Mouse (Mus musculus) neutrophil, adult 5-6 weeks (primary cell): ENCODE data around the gene Fpgs. TPM values are rescaled to one million over a fixed set of nuclear protein-coding genes. Genes with fewer than 3 reads are reported as not detected.

Experiments
- ATAC-seq: fragments of 151-379, 151-347 bp; 2 replicates; pipeline ENCODE4 v1.8.0; 2017; ENCODE audit warnings: mild to moderate bottlenecking, moderate TSS enrichment; ENCODE audit not compliant: insufficient number of reproducible peaks, poor library complexity, low FRiP score, severe bottlenecking; ENCODE audit errors: extremely low read depth
- total RNA-seq: library from RNA; stranded (forward); fragments of 200-1000 nt; gene quantifications from 2 replicates; pipeline ENCODE4 v1.2.3, GENCODE M21; 2017

Gene Fpgs
- 9.0 and 10.1 TPM in 2 replicates for total RNA-seq

DNA sequence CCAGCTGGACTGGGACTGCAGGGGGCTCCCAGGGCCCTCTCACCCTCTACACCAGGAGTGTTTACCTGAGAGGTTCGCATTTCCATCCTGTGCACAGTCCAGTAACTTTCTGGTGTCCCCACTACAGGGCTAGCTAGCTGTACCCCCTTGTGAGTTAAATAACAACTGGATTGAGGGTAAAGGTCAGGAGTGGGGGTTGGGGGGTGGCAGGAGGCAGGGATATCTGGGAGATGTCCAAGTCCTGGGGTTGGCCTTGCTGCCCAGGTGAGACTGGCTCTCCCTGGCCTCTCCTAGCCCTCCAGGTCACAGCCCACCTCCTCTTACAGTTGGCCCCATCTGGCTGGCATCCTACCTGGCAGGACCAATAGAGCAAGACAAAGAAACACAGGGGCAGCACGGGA is at the start of gene Fpgs:
TSS of gene Fpgs (minus strand) at position 125 of the 401 bp plus-strand sequence.
- ATAC-seq, result no peak

GRCm38 (mm10) chr2:32752181-32752580 is 48.2 kb upstream of the Fpgs start:
- no peak for ATAC-seq

DNA sequence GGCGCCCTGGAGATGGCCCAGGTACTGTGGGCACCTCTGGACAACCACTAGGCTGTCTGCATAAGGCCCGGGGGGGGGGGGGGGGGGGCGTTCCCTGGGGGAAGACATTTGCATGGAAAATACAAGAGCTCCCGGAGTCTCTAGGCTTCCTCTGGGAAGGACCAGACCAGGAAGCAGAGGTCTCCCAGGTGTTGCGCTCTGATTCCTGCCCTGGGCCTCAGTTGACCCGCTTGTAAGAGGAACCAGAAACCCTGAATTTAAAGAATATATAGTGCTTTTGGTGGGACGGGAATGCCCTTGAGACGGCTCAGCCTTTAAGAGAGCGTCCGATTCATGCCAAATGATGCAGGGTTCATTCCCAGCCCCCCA is 47.7 kb upstream of the Fpgs start:
- ATAC-seq, result no peak

DNA sequence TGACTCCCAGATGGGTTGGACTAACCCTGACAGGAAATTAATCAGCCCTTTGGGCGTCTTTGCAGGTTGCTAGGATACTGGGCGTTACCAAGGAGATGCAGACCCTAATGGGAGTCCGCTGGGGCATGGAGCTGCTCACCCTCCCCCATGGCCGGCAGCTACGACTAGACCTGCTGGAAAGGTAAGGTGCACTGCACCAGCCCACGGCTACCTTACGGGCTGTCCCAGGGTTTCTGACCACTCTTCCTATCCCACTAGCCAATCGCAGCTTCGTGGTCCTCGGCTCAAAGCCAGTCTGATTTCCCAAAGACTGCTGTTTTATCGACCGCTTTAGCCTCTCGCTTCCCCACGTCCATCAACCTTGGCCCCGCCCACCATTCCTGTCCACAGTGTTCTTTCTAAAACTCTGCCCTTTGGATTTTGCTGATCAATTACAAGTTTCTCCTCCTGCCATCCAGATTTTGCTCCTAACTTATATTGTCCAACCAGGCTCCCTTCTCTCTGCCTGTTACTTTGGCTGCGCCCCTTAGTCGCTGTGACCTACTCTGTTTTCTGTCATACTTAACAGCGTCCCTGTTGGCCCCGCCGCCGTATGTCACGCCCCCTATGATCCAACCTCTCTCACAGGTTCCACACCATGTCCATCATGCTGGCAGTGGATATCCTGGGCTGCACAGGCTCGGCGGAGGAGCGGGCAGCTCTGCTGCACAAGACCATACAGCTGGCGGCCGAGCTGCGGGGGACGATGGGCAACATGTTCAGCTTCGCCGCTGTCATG is 47.1 kb upstream of the Fpgs start:
- ATAC-seq, result no peak

- no peak for ATAC-seq
Measured at GRCm38 (mm10) chr2:32750199-32750598, 46.3 kb upstream of the Fpgs start.

DNA sequence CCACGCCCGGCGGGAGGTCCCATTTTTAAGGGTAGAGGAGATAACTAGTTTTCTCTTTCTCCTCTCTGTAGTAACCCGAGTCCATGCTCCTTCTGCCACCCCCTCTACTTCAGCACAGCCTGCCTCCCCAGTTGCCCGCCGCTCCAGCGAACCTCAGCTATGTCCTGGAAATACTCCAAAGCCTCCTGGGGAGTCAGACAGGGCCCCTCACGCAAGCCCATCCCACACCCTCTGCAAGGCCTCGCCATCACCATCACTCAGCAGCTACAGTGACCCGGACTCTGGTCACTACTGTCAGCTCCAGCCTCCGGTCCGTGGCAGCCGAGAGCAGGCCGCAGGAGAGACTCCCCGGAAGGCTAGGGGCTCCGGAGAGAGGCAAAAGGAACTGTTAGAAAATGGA is 45.1 kb upstream of the Fpgs start:
- no peak for ATAC-seq

- no peak for ATAC-seq
Measured at GRCm38 (mm10) chr2:32744272-32744982, 40.5 kb upstream of the Fpgs start.

- no peak for ATAC-seq
Measured at GRCm38 (mm10) chr2:32742173-32742531, 38.2 kb upstream of the Fpgs start.

DNA sequence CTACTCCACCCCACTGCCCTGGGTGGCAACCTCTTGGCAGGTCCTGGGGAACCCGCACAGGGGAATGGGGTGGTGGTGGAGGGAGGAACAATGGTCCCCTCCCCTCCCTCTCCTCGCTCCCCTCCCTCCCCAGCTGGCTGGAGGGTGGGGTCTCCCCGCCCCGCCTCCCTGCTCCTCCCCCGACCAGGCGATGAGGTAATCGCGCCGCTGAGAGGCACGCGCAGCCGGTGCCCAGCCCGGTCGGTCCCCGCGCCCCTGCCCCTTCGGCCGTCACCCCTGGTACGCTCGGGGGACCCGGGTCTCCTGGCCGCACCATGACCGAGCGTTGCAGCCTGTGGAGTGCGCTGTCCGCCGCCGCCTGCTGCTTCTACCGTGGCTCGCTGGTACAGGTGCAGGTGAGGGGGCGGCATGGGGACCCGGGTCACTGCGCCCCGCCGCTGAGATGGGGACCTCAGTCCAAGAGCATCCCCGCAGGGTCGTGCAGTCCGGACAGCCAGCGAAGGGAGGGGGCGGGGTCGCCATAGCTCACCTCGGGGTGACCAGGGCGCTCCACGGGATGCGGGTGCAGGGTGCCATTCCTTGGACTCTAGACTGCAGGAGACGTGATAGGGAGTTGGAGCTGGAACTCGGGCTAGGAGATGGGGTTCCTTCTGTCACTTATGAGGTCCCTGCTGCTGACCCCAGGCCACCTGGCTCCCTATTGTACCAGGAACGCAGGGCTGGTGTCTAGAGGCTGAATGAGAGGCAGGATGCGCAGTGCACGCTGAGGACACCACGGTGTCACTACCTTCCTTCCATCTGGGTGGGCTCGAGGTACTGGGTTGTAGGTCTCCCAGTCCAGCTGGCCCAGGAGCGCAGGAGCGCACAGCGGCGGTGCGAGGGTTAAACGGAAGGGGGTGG is 37.6 kb upstream of the Fpgs start:
- no peak for ATAC-seq

GRCm38 (mm10) chr2:32740916-32741272 is 36.9 kb upstream of the Fpgs start, which contains the start of gene 6330409D20Rik:
Gene 6330409D20Rik, minus strand, starts transcription at chr2:32741016.
- ATAC-seq, result no peak

GRCm38 (mm10) chr2:32739311-32739710 is 35.4 kb upstream of the Fpgs start:
- no peak for ATAC-seq

DNA sequence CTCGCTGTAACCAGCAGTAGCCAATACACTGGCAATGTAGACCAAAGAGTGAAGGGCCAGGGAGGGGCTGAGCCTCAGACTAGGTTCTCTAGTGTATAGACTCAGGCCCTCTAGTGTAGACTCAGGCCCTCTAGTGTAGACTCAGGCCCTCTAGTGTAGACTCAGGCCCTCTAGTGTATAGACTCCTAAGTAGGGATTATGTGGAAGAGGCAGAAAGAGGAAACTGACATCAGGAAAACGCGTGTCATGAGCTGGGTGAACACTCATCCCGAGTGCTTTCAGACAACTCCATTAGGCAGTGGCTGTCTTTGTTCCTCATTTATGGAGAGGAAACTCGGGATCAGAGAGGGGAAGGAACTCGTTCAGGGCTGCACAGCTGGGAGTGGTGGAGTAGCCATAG is 33.1 kb upstream of the Fpgs start:
- ATAC-seq, result no peak

GRCm38 (mm10) chr2:32736306-32736829 is 32.4 kb upstream of the Fpgs start:
- ATAC-seq, result no peak

- ATAC-seq, result no peak
Measured at GRCm38 (mm10) chr2:32734933-32735332, 31.0 kb upstream of the Fpgs start.

GRCm38 (mm10) chr2:32734480-32734879 is 30.5 kb upstream of the Fpgs start:
- no peak for ATAC-seq

GRCm38 (mm10) chr2:32732695-32733094 is 28.8 kb upstream of the Fpgs start:
- ATAC-seq, result no peak

GRCm38 (mm10) chr2:32731911-32732310 is 28.0 kb upstream of the Fpgs start:
- no peak for ATAC-seq

DNA sequence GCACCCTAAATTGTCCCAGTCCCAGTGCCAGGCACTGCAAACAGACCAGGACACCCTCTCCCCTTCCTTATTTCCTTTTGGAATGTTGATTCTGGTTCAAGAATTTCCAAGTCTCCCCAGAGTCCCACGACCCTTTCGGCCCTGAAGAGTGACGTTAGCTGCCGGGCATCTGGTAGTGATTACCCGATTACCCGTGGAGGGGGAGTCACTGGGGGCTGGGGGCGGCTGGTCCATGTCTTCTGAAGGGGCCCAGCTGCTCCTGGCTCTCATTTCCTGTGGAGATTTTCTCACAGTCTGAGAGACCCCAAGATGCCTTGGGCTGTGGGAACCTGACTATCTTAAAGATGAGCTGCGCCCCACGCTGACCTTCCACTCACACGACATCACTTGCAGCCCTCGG is 26.9 kb upstream of the Fpgs start:
- ATAC-seq, result no peak

GRCm38 (mm10) chr2:32729547-32729946 is 25.6 kb upstream of the Fpgs start:
- no peak for ATAC-seq
